8 mouse cellular contexts compared by ENCODE assay signal in genomic region chr9:109054712-109055111, GRCm38 (mm10). TPM values are rescaled to one million over a fixed set of nuclear protein-coding genes. Genes with fewer than 3 reads are reported as not detected.
DNase-seq lines count a peak whose midpoint lies in the region; ATAC-seq and TF ChIP-seq lines count a peak whose summit lies in the region.

No protein-coding gene starts in this region.

- no peak for TF ChIP-seq CTCF in cortical plate, adult 2 months (IDR thresholded peaks at IDR 0.05; ENCODE audit: extremely low read depth, insufficient read depth, low read length)

- peak overlapping the region; percentile 68 for H3K9ac ChIP-seq in intestine, embryonic 16.5 days (ENCODE audit: low read depth, low read length)
- peak overlapping the region; percentile 30; the same call in 1 of the 2 replicates for H3K9ac ChIP-seq in limb, embryonic 11.5 days (ENCODE audit: low read length)
- peak overlapping the region; percentile 43; the same call in 1 of the 2 replicates for H3K9ac ChIP-seq in midbrain, embryonic 12.5 days (replicated peaks)

- TF ChIP-seq POLR2A in cortical plate, adult 2 months (IDR thresholded peaks at IDR 0.05; ENCODE audit: extremely low read depth, insufficient read depth, low read length) = peak; percentile 87

- H3K4me2 ChIP-seq in intestine, embryonic 16.5 days (ENCODE audit: low read depth, low read length) = peak overlapping the region; percentile 57
- peak overlapping the region; percentile 24 for H3K4me2 ChIP-seq in limb, embryonic 11.5 days (ENCODE audit: low read depth, severe bottlenecking)
- H3K4me2 ChIP-seq in midbrain, embryonic 12.5 days (replicated peaks) = peak overlapping the region; percentile 39

- peak; percentile 81 for ATAC-seq in intestine, embryonic 16.5 days
- ATAC-seq in limb, embryonic 11.5 days (ENCODE audit: insufficient number of reproducible peaks, low FRiP score, low TSS enrichment, low read depth) = no peak
- ATAC-seq in midbrain, embryonic 12.5 days (ENCODE audit: low FRiP score, low read depth) = peak; percentile 36; the same call in 1 of the 2 replicates

- no peaks in the 10 kb centered on the region for H3K9me3 ChIP-seq in intestine, embryonic 16.5 days (ENCODE audit: control insufficient read depth, low read length)
- no peaks in the 10 kb centered on the region for H3K9me3 ChIP-seq in limb, embryonic 11.5 days (ENCODE audit: control insufficient read depth, low read length)
- H3K9me3 ChIP-seq in midbrain, embryonic 12.5 days = no peaks in the 10 kb centered on the region

- peak; percentile 64 for DNase-seq in left cerebral cortex, adult 11 months (ENCODE audit: low spot score)
- DNase-seq in left cerebral cortex, postnatal 4 days = no peak
- peak; percentile 47 for DNase-seq in gonadal fat pad, adult 2 months (ENCODE audit: low read depth)
- DNase-seq in limb, embryonic 11.5 days (ENCODE audit: low spot score) = peak; percentile 55
- DNase-seq in spleen, postnatal 10 days (ENCODE audit: low spot score in 2 of 2) = peak; percentile 43 to 56

- H3K27me3 ChIP-seq in intestine, embryonic 16.5 days (replicated peaks; ENCODE audit: control insufficient read depth, insufficient read depth, low read length) = no peaks in the 10 kb centered on the region
- no peaks in the 10 kb centered on the region for H3K27me3 ChIP-seq in limb, embryonic 11.5 days (ENCODE audit: control insufficient read depth, insufficient read depth, low read length)
- H3K27me3 ChIP-seq in midbrain, embryonic 12.5 days = no peaks in the 10 kb centered on the region

- peak overlapping the region; percentile 47 for H3K4me3 ChIP-seq in cortical plate, adult 2 months (ENCODE audit: insufficient read depth, low read length)
- peak overlapping the region; percentile 39 for H3K4me3 ChIP-seq in intestine, embryonic 16.5 days (ENCODE audit: low read length)
- no peak overlapping the region for H3K4me3 ChIP-seq in limb, embryonic 11.5 days (ENCODE audit: low read depth, low read length)
- H3K4me3 ChIP-seq in midbrain, embryonic 12.5 days = peak overlapping the region; percentile 30

- 4% methylated on average over 7 of the region's 7 CpGs for WGBS in intestine, embryonic 16.5 days
- WGBS in limb, embryonic 11.5 days = 11% methylated on average over 7 of the region's 7 CpGs
- WGBS in midbrain, embryonic 12.5 days = 8% methylated on average over 7 of the region's 7 CpGs

- intact Hi-C loops in left cerebral cortex, postnatal 4 days (cut with DNase I) = loop anchor here (5.0 kb wide), 1 partner anchor 52 kb away; no protein-coding TSS in a partner anchor

- H3K36me3 ChIP-seq in intestine, embryonic 16.5 days (ENCODE audit: control insufficient read depth, insufficient read depth, low read length) = 0 out of 2 replicates have a peak, but pooled peaks cover 6% of the 10 kb centered on the region
- H3K36me3 ChIP-seq in limb, embryonic 11.5 days (ENCODE audit: control insufficient read depth, insufficient read depth, low read length) = peaks cover 9% of the 10 kb centered on the region
- H3K36me3 ChIP-seq in midbrain, embryonic 12.5 days = peaks cover 31% of the 10 kb centered on the region

- peaks cover 7% of the 10 kb centered on the region for H3K4me1 ChIP-seq in cortical plate, adult 2 months (ENCODE audit: control insufficient read depth, insufficient read depth, low read length)
- peaks cover 16% of the 10 kb centered on the region for H3K4me1 ChIP-seq in intestine, embryonic 16.5 days (ENCODE audit: control insufficient read depth, insufficient read depth, low read length)
- peaks cover 11% of the 10 kb centered on the region for H3K4me1 ChIP-seq in limb, embryonic 11.5 days (ENCODE audit: control insufficient read depth, insufficient read depth, low read length)
- H3K4me1 ChIP-seq in midbrain, embryonic 12.5 days = peaks cover 20% of the 10 kb centered on the region

- H3K27ac ChIP-seq in cortical plate, adult 2 months (ENCODE audit: insufficient read depth, low read length) = peak overlapping the region; percentile 26
- peak overlapping the region; percentile 84 for H3K27ac ChIP-seq in intestine, embryonic 16.5 days (ENCODE audit: low read length)
- 0 out of 2 replicates have a peak overlapping the region, but pooled peaks have one; percentile 52 for H3K27ac ChIP-seq in limb, embryonic 11.5 days (replicated peaks; ENCODE audit: low read depth, low read length)
- peak overlapping the region; percentile 39 for H3K27ac ChIP-seq in midbrain, embryonic 12.5 days (replicated peaks)

RNA-seq across cellular contexts. Expression of gene Trex1, which starts 4.8 kb away (rescaled TPM):
- total RNA-seq in left cerebral cortex, postnatal 4 days (2021) = 10 to 100 TPM; 14.8 to 15.1 TPM
- polyA plus RNA-seq in cortical plate, adult 2 months (2012; rRNA removed) = 32.4 and 34.2 TPM in 2 replicates
- 48.4 and 60.7 TPM in 2 replicates for polyA plus RNA-seq in gonadal fat pad, adult 2 months (2012; rRNA removed)
- 13.0 and 14.4 TPM in 2 replicates for polyA plus RNA-seq in intestine, embryonic 16.5 days (2015; fragmentation: Nextera tagmentation; extraction: Ambion mirVana)
- polyA plus RNA-seq in limb, embryonic 11.5 days (2014; fragmentation: Nextera tagmentation; extraction: Ambion mirVana) = 5.5 and 8.2 TPM in 2 replicates
- polyA plus RNA-seq in midbrain, embryonic 12.5 days (2016; fragmentation: Nextera tagmentation; extraction: Ambion mirVana) = 11.5 TPM in 2 replicates

RNA-seq across cellular contexts. Expression of gene Shisa5, which starts 16.3 kb away (rescaled TPM):
- total RNA-seq in left cerebral cortex, postnatal 4 days (2021) = 10 to 100 TPM; 48.3 to 54.7 TPM
- polyA plus RNA-seq in cortical plate, adult 2 months (2012; rRNA removed) = 123 and 125 TPM in 2 replicates
- polyA plus RNA-seq in gonadal fat pad, adult 2 months (2012; rRNA removed) = 224 and 225 TPM in 2 replicates
- polyA plus RNA-seq in intestine, embryonic 16.5 days (2015; fragmentation: Nextera tagmentation; extraction: Ambion mirVana) = 162 and 184 TPM in 2 replicates
- 38.9 and 43.3 TPM in 2 replicates for polyA plus RNA-seq in limb, embryonic 11.5 days (2014; fragmentation: Nextera tagmentation; extraction: Ambion mirVana)
- polyA plus RNA-seq in midbrain, embryonic 12.5 days (2016; fragmentation: Nextera tagmentation; extraction: Ambion mirVana) = 38.3 and 42.4 TPM in 2 replicates

RNA-seq across cellular contexts. Expression of gene Atrip, which starts 19.2 kb away (rescaled TPM):
- total RNA-seq in left cerebral cortex, postnatal 4 days (2021) = 10 to 100 TPM; 33.4 to 37.4 TPM
- polyA plus RNA-seq in cortical plate, adult 2 months (2012; rRNA removed) = 36.4 and 37.1 TPM in 2 replicates
- 21.9 and 24.2 TPM in 2 replicates for polyA plus RNA-seq in gonadal fat pad, adult 2 months (2012; rRNA removed)
- polyA plus RNA-seq in intestine, embryonic 16.5 days (2015; fragmentation: Nextera tagmentation; extraction: Ambion mirVana) = 18.4 and 21.5 TPM in 2 replicates
- 28.4 and 30.6 TPM in 2 replicates for polyA plus RNA-seq in limb, embryonic 11.5 days (2014; fragmentation: Nextera tagmentation; extraction: Ambion mirVana)
- 31.3 and 32.0 TPM in 2 replicates for polyA plus RNA-seq in midbrain, embryonic 12.5 days (2016; fragmentation: Nextera tagmentation; extraction: Ambion mirVana)

RNA-seq across cellular contexts. Expression of gene Ccdc51, which starts 27.6 kb away (rescaled TPM):
- total RNA-seq in left cerebral cortex, postnatal 4 days (2021) = 1 to 10 TPM; 7.9 to 8.4 TPM
- 6.2 and 6.3 TPM in 2 replicates for polyA plus RNA-seq in cortical plate, adult 2 months (2012; rRNA removed)
- polyA plus RNA-seq in gonadal fat pad, adult 2 months (2012; rRNA removed) = 5.1 and 6.2 TPM in 2 replicates
- polyA plus RNA-seq in intestine, embryonic 16.5 days (2015; fragmentation: Nextera tagmentation; extraction: Ambion mirVana) = 20.0 and 20.2 TPM in 2 replicates
- 13.9 and 14.9 TPM in 2 replicates for polyA plus RNA-seq in limb, embryonic 11.5 days (2014; fragmentation: Nextera tagmentation; extraction: Ambion mirVana)
- polyA plus RNA-seq in midbrain, embryonic 12.5 days (2016; fragmentation: Nextera tagmentation; extraction: Ambion mirVana) = 12.9 and 15.7 TPM in 2 replicates

RNA-seq across cellular contexts. Expression of gene Tma7, which starts 27.7 kb away (rescaled TPM):
- 100 to 1,000 TPM; 385 to 398 TPM for total RNA-seq in left cerebral cortex, postnatal 4 days (2021)
- polyA plus RNA-seq in cortical plate, adult 2 months (2012; rRNA removed) = 206 and 214 TPM in 2 replicates
- polyA plus RNA-seq in gonadal fat pad, adult 2 months (2012; rRNA removed) = 28.8 and 29.5 TPM in 2 replicates
- 597 and 612 TPM in 2 replicates for polyA plus RNA-seq in intestine, embryonic 16.5 days (2015; fragmentation: Nextera tagmentation; extraction: Ambion mirVana)
- polyA plus RNA-seq in limb, embryonic 11.5 days (2014; fragmentation: Nextera tagmentation; extraction: Ambion mirVana) = 864 and 871 TPM in 2 replicates
- polyA plus RNA-seq in midbrain, embryonic 12.5 days (2016; fragmentation: Nextera tagmentation; extraction: Ambion mirVana) = 729 and 743 TPM in 2 replicates

Comparison
In these comparisons a context has a peak if more than half of its experiments do, and no peak if none do; other contexts are left out.
1. H3K27ac ChIP-seq: peak in every context shown above with its lines; median percentile 84 in intestine, embryonic 16.5 days; 52 in limb, embryonic 11.5 days; 39 in midbrain, embryonic 12.5 days; 26 in cortical plate, adult 2 months.